Mouse (Mus musculus): ENCODE data around the gene Rsrc2. TPM values are rescaled to one million over a fixed set of nuclear protein-coding genes. Genes with fewer than 3 reads are reported as not detected.

Gene Rsrc2
- polyA plus RNA-seq (2012; rRNA removed), result 117 and 121 TPM in 2 replicates

DNA sequence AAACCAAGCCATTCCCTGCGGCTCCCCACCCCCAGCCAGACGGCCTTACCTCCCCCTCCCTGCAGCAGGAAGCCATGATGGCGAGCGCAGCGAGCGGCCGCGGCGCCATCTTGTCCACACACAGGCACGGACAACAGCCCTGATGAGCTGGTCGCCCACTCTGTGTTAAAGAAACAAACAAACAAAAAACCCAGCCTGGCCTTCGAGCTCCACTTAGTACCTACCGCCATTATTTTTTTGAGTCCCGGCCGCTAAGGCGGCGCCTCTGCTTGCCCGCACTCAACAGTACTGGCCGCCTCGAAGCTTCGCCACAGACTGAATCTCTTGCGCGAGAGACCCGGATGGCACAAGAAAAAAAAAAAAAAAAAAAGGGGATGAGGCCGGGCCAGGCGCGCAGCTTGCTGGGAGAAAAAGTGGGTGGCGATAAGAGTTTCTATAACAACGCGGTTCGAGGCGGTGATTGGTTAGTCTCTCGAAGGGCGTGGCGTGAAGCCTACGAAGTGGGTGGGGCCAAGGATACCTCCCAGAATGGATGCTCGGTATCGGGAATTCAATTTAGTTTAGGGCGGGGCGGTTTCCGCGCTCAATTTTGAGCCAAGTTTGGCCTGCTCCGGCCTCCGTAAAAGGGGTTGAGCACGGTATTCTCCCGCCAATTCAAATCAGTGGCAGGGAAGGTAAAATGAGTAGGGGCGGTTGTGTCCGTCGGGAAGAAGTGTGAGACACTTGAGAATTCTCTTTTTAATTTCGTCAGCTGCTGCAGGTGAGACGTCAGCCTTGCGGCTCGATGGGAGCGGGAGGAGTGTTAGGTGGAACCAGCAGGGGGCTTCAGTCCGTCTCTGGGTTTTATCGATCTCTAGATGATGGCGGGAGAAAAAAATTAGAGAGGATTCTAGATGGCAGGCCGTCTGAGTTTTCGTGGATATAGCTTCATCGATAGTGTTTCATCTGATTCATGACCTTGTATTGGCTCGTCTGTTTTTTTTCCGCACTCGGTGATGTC is at the start of gene Rsrc2, which contains the start of gene Kntc1:
Gene Rsrc2 (minus strand): TSS at position 350 of the 1,000 bp plus-strand sequence.
Gene Kntc1 (plus strand): TSS at position 652 of the 1,000 bp plus-strand sequence.

DNA sequence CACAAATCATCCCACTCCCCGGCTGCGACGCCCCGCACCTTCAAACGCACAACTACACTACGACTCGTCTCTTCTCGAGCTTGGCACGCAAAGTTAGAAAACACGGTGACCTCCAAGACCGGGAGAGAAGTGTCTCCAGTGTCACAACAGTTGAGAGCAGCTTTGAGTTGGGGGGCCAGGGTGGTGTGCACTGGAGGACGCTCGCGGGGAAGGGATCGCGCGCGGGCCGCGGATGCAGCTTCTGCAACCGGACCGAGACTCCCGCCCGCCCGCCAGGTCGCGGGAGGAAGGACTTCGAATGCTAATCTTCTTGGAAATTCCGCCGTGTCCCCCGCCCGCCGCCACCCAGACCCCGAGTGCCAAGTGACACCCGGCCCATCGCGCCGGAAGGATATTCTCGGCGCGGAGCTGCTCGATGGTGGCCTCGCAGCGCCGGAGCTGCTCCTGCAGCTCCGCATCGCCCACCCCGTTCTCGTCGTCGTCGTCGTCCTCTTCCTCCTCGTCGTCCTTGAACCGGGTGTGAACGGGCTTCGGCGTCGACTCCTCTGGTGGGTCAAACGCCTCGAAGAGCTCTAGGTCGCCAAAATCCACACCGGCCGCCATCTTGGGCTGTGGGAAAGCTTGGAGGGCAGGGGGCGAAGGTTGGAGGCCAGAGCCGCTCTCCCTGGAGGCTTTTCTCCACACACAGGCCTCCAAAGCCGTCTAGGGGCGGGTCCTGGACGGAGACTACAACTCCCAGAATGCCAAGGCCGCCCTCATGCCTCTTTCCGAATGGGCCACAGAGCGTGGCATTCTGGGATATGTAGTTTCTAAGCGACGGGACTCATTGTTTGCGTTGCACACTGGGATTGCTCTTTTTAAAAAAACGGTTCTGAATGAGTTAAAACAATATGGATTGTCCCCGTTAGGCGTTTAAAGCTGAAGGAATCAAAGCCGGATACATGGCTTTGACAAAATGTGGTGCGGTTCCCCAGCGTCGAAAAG is 28.6 kb downstream of the Rsrc2 start, which contains the start of gene Zcchc8:
Gene Zcchc8 (minus strand): TSS at position 773 of the 984 bp plus-strand sequence.

DNA sequence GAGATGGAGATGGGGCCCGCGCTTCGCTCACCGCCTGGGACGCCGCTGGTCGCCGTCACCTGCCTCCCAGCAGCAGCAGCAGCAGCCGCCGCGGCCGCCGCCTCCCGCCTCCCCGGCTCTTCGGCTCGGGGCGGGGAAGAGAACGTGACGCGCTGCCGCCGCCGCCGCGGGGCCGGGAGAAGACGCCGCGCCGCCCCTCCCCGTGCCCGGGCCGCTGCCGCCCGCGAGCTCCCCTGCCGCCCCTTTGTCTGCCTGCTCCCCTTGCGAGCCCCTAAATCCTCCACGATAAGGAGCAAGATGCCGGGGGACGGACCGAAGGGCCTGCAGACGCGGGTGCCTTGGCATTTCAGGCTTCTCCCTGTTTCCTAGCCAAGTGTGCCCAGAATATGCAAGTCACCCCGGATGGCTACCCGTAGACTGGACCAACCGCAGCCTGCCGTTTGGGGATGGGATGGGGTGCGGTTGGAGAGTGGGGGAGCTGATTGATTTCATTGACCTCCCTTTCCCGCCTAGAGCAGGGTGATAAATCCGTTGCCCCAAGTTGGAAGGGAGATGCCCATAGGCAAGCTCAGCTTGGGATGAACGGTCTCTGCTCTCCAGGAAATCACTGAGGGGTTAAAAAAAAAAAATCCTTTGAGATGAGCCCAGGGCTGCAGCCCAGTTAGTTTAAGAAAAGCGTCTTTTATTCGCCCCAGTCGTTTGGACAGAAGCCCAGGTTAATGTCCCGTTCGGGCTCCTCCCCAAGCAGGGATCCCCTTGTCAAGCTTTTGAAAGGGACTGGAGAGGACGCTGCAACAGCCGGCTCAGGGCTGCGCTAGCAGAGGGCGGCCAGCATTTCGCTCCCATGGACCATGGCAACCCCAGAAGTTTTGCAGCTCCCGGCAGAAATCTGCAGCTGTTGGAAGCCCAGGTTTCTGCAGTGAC is 64.7 kb downstream of the Rsrc2 start, which contains the start of gene Clip1:
Gene Clip1 (minus strand): TSS at position 398 of the 924 bp plus-strand sequence.

Other genes starting within 250 kb of the Rsrc2 start
- gene B3gnt4, start 239.0 kb downstream of the Rsrc2 start, polyA plus RNA-seq (2012; rRNA removed), result 3.0 and 3.1 TPM in 2 replicates
- gene Diablo, start 225.2 kb downstream of the Rsrc2 start, polyA plus RNA-seq (2012; rRNA removed), result 91.4 and 98.8 TPM in 2 replicates
- 8.7 and 12.9 TPM in 2 replicates for gene Gm49027, start 223.9 kb downstream of the Rsrc2 start, polyA plus RNA-seq (2012; rRNA removed)
- gene Vps33a, start 176.4 kb downstream of the Rsrc2 start, polyA plus RNA-seq (2012; rRNA removed), result 36.7 and 38.2 TPM in 2 replicates
- 90.5 and 98.9 TPM in 2 replicates for gene Clip1, start 64.8 kb downstream of the Rsrc2 start, polyA plus RNA-seq (2012; rRNA removed)
- 76.6 and 77.2 TPM in 2 replicates for gene Zcchc8, start 28.3 kb downstream of the Rsrc2 start, polyA plus RNA-seq (2012; rRNA removed)
- 5.1 and 6.6 TPM in 2 replicates for gene Kntc1, start 302 bp upstream of the Rsrc2 start, polyA plus RNA-seq (2012; rRNA removed)
- not detected in 2 replicates for gene Hcar2, start 116.1 kb upstream of the Rsrc2 start, polyA plus RNA-seq (2012; rRNA removed)
- 0.56 and 0.70 TPM in 2 replicates for gene Hcar1, start 130.6 kb upstream of the Rsrc2 start, polyA plus RNA-seq (2012; rRNA removed)
- 62.9 and 66.0 TPM in 2 replicates for gene Denr, start 157.8 kb upstream of the Rsrc2 start, polyA plus RNA-seq (2012; rRNA removed)
- 1.2 and 2.0 TPM in 2 replicates for gene Gm43518, start 178.0 kb upstream of the Rsrc2 start, polyA plus RNA-seq (2012; rRNA removed)
- gene Ccdc62, start 181.3 kb upstream of the Rsrc2 start, polyA plus RNA-seq (2012; rRNA removed), result 6.4 and 7.0 TPM in 2 replicates
- gene Hip1r, start 224.2 kb upstream of the Rsrc2 start, polyA plus RNA-seq (2012; rRNA removed), result 27.3 and 28.8 TPM in 2 replicates

Measured in central nervous system, embryonic 18 days (tissue).